Mouse (Mus musculus): Measurements from ENCODE around the gene Dyrk2. TPM values are rescaled to one million over a fixed set of nuclear protein-coding genes. Genes with fewer than 3 reads are reported as not detected.

Dyrk2 gene
- polyA plus RNA-seq, 1 experiment from 2014 or later, result 15.4 TPM

DNA sequence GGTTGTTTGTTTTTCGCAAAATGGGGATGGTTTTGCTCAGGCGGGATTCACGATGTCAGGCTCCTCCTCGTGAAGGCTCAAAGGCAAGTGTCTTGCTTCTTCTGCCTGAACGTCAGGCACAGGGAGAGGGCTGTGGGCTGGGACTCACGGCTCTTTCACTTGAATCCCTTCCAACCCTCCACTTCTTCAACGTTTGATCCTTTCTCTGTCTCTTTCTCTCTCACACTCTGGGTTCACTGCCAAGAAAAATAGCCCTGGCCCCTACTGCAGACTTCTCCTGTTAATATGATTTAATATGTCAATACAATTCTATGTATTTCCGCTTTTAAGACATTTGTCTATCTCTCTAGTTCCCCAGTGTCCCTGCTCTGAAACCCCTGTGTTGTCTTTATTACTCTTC lies 32.4 kb downstream of the Dyrk2 start:
- ATAC-seq (replicated peaks; ENCODE audit: insufficient number of reproducible peaks, low FRiP score, low TSS enrichment), result no peak
- H3K27me3 ChIP-seq (ENCODE audit: control insufficient read depth, insufficient read depth, low read length), result no peaks in the 10 kb centered on the region
- H3K4me2 ChIP-seq, result no peak overlapping the region
- no peak overlapping the region for H3K4me3 ChIP-seq (ENCODE audit: low read depth, low read length)
- H3K4me1 ChIP-seq (ENCODE audit: control insufficient read depth, insufficient read depth, low read length), result peaks cover 7% of the 10 kb centered on the region; the same call in 1 of the 2 replicates
- H3K9me3 ChIP-seq (replicated peaks; ENCODE audit: control insufficient read depth, low read length), result no peaks in the 10 kb centered on the region
- no peak overlapping the region for H3K9ac ChIP-seq (ENCODE audit: low read depth, low read length)
- 59% methylated on average over 8 of the region's 8 CpGs for WGBS (ENCODE audit: insufficient replicate concordance)
- no peak overlapping the region for H3K27ac ChIP-seq (ENCODE audit: low read depth, low read length)
- H3K36me3 ChIP-seq (ENCODE audit: control insufficient read depth, insufficient read depth, low read length), result no peaks in the 10 kb centered on the region

GRCm38 (mm10) chr10:118831190-118831589 lies 38.8 kb downstream of the Dyrk2 start:
- Histone ChIP-seq H3K9me3 (replicated peaks; ENCODE audit: control insufficient read depth, low read length) (no peaks in the 10 kb centered on the region), H3K4me3 (ENCODE audit: low read depth, low read length) (no peak overlapping the region), H3K4me1 (ENCODE audit: control insufficient read depth, insufficient read depth, low read length) (no peaks in the 10 kb centered on the region), H3K4me2 (no peak overlapping the region), H3K27ac (ENCODE audit: low read depth, low read length) (no peak overlapping the region), H3K9ac (ENCODE audit: low read depth, low read length) (no peak overlapping the region), H3K36me3 (ENCODE audit: control insufficient read depth, insufficient read depth, low read length) (no peaks in the 10 kb centered on the region), H3K27me3 (ENCODE audit: control insufficient read depth, insufficient read depth, low read length) (no peaks in the 10 kb centered on the region)
- ATAC-seq (replicated peaks; ENCODE audit: insufficient number of reproducible peaks, low FRiP score, low TSS enrichment), result no peak
- WGBS (ENCODE audit: insufficient replicate concordance), result 71% methylated on average over 8 of the region's 8 CpGs

- H3K9me3 ChIP-seq (replicated peaks; ENCODE audit: control insufficient read depth, low read length), result no peaks in the 10 kb centered on the region
- ATAC-seq (replicated peaks; ENCODE audit: insufficient number of reproducible peaks, low FRiP score, low TSS enrichment), result no peak
- no peaks in the 10 kb centered on the region for H3K4me1 ChIP-seq (ENCODE audit: control insufficient read depth, insufficient read depth, low read length)
- WGBS (ENCODE audit: insufficient replicate concordance), result 59% methylated on average over 2 of the region's 2 CpGs
- H3K27ac ChIP-seq (ENCODE audit: low read depth, low read length), result no peak overlapping the region
- H3K9ac ChIP-seq (ENCODE audit: low read depth, low read length), result no peak overlapping the region
- no peaks in the 10 kb centered on the region for H3K27me3 ChIP-seq (ENCODE audit: control insufficient read depth, insufficient read depth, low read length)
- no peaks in the 10 kb centered on the region for H3K36me3 ChIP-seq (ENCODE audit: control insufficient read depth, insufficient read depth, low read length)
- no peak overlapping the region for H3K4me3 ChIP-seq (ENCODE audit: low read depth, low read length)
- no peak overlapping the region for H3K4me2 ChIP-seq
These were observed 40.4 kb downstream of the Dyrk2 start for GRCm38 (mm10) chr10:118829641-118830040.

GRCm38 (mm10) chr10:118827116-118827515 lies 42.9 kb downstream of the Dyrk2 start:
- no peak for ATAC-seq (replicated peaks; ENCODE audit: insufficient number of reproducible peaks, low FRiP score, low TSS enrichment)
- H3K36me3 ChIP-seq (ENCODE audit: control insufficient read depth, insufficient read depth, low read length), result no peaks in the 10 kb centered on the region
- no peak overlapping the region for H3K4me2 ChIP-seq
- H3K4me3 ChIP-seq (ENCODE audit: low read depth, low read length), result no peak overlapping the region
- H3K9ac ChIP-seq (ENCODE audit: low read depth, low read length), result no peak overlapping the region
- no peaks in the 10 kb centered on the region for H3K4me1 ChIP-seq (ENCODE audit: control insufficient read depth, insufficient read depth, low read length)
- WGBS (ENCODE audit: insufficient replicate concordance), result 83% methylated on average over 7 of the region's 7 CpGs
- no peak overlapping the region for H3K27ac ChIP-seq (ENCODE audit: low read depth, low read length)
- H3K9me3 ChIP-seq (replicated peaks; ENCODE audit: control insufficient read depth, low read length), result no peaks in the 10 kb centered on the region
- H3K27me3 ChIP-seq (ENCODE audit: control insufficient read depth, insufficient read depth, low read length), result no peaks in the 10 kb centered on the region

- Histone ChIP-seq H3K4me2 (no peak overlapping the region), H3K9ac (ENCODE audit: low read depth, low read length) (no peak overlapping the region), H3K4me1 (ENCODE audit: control insufficient read depth, insufficient read depth, low read length) (no peaks in the 10 kb centered on the region), H3K9me3 (replicated peaks; ENCODE audit: control insufficient read depth, low read length) (no peaks in the 10 kb centered on the region), H3K27ac (ENCODE audit: low read depth, low read length) (no peak overlapping the region), H3K36me3 (ENCODE audit: control insufficient read depth, insufficient read depth, low read length) (no peaks in the 10 kb centered on the region), H3K27me3 (ENCODE audit: control insufficient read depth, insufficient read depth, low read length) (no peaks in the 10 kb centered on the region), H3K4me3 (ENCODE audit: low read depth, low read length) (no peak overlapping the region)
- 77% methylated on average over 8 of the region's 8 CpGs for WGBS (ENCODE audit: insufficient replicate concordance)
- ATAC-seq (replicated peaks; ENCODE audit: insufficient number of reproducible peaks, low FRiP score, low TSS enrichment), result no peak
These were observed 45.2 kb downstream of the Dyrk2 start for GRCm38 (mm10) chr10:118824830-118825229.

DNA sequence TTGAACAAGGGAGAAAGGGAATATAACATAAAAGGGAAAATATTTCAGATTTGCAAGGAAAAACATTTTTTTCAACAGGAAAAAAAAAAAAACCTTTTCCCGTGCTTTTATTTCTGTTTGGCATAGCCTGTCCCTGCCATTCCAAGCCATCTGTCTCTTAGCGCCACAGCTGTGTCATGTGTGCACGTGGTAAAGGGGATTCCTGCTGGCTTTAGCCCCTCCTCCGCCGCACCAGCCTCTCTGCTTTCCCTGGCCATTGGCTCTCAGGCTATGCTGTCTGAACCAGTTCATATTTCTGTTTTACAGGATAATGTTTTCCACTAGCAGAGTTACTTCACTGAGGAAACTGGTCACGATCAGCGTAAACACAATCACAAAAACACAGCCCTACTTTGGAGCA lies 49.1 kb downstream of the Dyrk2 start:
- H3K4me2 ChIP-seq, result no peak overlapping the region
- no peaks in the 10 kb centered on the region for H3K9me3 ChIP-seq (replicated peaks; ENCODE audit: control insufficient read depth, low read length)
- ATAC-seq (replicated peaks; ENCODE audit: insufficient number of reproducible peaks, low FRiP score, low TSS enrichment), result no peak
- no peak overlapping the region for H3K9ac ChIP-seq (ENCODE audit: low read depth, low read length)
- no peaks in the 10 kb centered on the region for H3K27me3 ChIP-seq (ENCODE audit: control insufficient read depth, insufficient read depth, low read length)
- no peaks in the 10 kb centered on the region for H3K36me3 ChIP-seq (ENCODE audit: control insufficient read depth, insufficient read depth, low read length)
- H3K4me3 ChIP-seq (ENCODE audit: low read depth, low read length), result no peak overlapping the region
- 46% methylated on average over 7 of the region's 7 CpGs for WGBS (ENCODE audit: insufficient replicate concordance)
- no peaks in the 10 kb centered on the region for H3K4me1 ChIP-seq (ENCODE audit: control insufficient read depth, insufficient read depth, low read length)
- H3K27ac ChIP-seq (ENCODE audit: low read depth, low read length), result no peak overlapping the region

DNA sequence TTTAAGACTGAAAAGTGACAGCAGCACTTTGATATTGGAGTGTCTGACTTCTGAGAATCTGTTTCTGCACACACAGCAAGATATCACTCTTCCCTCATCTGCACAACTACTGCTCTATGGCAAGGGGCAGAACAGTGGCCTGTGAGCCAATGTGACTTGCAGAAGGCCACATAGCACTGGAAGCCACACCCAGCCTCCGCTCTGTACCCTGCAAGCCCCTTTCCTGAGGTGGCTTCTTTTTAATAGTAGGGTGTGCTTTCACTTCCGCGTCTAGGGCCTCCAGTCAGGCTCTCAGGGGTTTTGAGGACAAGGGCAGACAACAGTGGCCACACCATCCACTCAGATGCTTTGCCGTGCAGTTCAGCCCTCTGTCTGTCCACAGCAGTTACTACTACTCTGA lies 50.2 kb downstream of the Dyrk2 start:
- no peaks in the 10 kb centered on the region for H3K27me3 ChIP-seq (ENCODE audit: control insufficient read depth, insufficient read depth, low read length)

GRCm38 (mm10) chr10:118817089-118817488 lies 52.9 kb downstream of the Dyrk2 start:
- Histone ChIP-seq H3K36me3 (ENCODE audit: control insufficient read depth, insufficient read depth, low read length) (no peaks in the 10 kb centered on the region), H3K27ac (ENCODE audit: low read depth, low read length) (no peak overlapping the region), H3K4me1 (ENCODE audit: control insufficient read depth, insufficient read depth, low read length) (peaks cover 3% of the 10 kb centered on the region; the same call in 1 of the 2 replicates), H3K9ac (ENCODE audit: low read depth, low read length) (no peak overlapping the region), H3K27me3 (ENCODE audit: control insufficient read depth, insufficient read depth, low read length) (no peaks in the 10 kb centered on the region), H3K4me2 (no peak overlapping the region), H3K4me3 (ENCODE audit: low read depth, low read length) (no peak overlapping the region), H3K9me3 (replicated peaks; ENCODE audit: control insufficient read depth, low read length) (no peaks in the 10 kb centered on the region)
- WGBS (ENCODE audit: insufficient replicate concordance), result 86% methylated on average over 6 of the region's 6 CpGs
- ATAC-seq (replicated peaks; ENCODE audit: insufficient number of reproducible peaks, low FRiP score, low TSS enrichment), result no peak

More for the DNA sequence above, 50.2 kb downstream of the Dyrk2 start:
- H3K9me3 ChIP-seq (replicated peaks; ENCODE audit: control insufficient read depth, low read length), result no peaks in the 10 kb centered on the region
- 75% methylated on average over 4 of the region's 4 CpGs for WGBS (ENCODE audit: insufficient replicate concordance)
- H3K4me3 ChIP-seq (ENCODE audit: low read depth, low read length), result no peak overlapping the region
- ATAC-seq (replicated peaks; ENCODE audit: insufficient number of reproducible peaks, low FRiP score, low TSS enrichment), result no peak
- no peak overlapping the region for H3K4me2 ChIP-seq
- no peaks in the 10 kb centered on the region for H3K4me1 ChIP-seq (ENCODE audit: control insufficient read depth, insufficient read depth, low read length)
- H3K27ac ChIP-seq (ENCODE audit: low read depth, low read length), result no peak overlapping the region
- no peaks in the 10 kb centered on the region for H3K36me3 ChIP-seq (ENCODE audit: control insufficient read depth, insufficient read depth, low read length)
- no peak overlapping the region for H3K9ac ChIP-seq (ENCODE audit: low read depth, low read length)

DNA sequence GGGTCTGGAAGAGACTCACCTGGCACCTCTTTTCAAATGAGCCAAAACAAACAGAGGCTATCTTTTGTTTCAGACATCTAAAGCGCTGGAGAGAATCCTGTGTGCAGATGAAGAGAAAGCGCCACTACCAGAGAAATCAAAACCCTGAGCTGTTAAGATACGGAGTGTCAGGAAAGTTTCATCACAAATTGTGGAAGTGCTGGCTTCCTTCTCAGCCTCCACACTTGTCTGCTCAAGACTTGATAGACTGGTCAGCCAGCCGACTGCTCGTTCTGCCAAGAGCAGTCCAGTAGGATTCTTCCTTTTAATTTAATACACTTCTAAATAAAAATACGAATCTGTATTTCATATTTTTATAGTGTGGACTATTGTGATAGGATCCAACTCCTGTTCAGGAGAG lies 58.1 kb downstream of the Dyrk2 start:
- no peak overlapping the region for H3K9ac ChIP-seq (ENCODE audit: low read depth, low read length)
- H3K9me3 ChIP-seq (replicated peaks; ENCODE audit: control insufficient read depth, low read length), result no peaks in the 10 kb centered on the region
- no peak overlapping the region for H3K27ac ChIP-seq (ENCODE audit: low read depth, low read length)
- 30% methylated on average over 6 of the region's 6 CpGs for WGBS (ENCODE audit: insufficient replicate concordance)
- H3K36me3 ChIP-seq (ENCODE audit: control insufficient read depth, insufficient read depth, low read length), result no peaks in the 10 kb centered on the region
- no peaks in the 10 kb centered on the region for H3K27me3 ChIP-seq (ENCODE audit: control insufficient read depth, insufficient read depth, low read length)
- H3K4me1 ChIP-seq (ENCODE audit: control insufficient read depth, insufficient read depth, low read length), result peaks cover 11% of the 10 kb centered on the region
- no peak for ATAC-seq (replicated peaks; ENCODE audit: insufficient number of reproducible peaks, low FRiP score, low TSS enrichment)
- H3K4me2 ChIP-seq, result no peak overlapping the region
- H3K4me3 ChIP-seq (ENCODE audit: low read depth, low read length), result no peak overlapping the region
